Mouse (Mus musculus) B cell, adult 2 months (primary cell): Measurements from ENCODE around the gene Sh3tc1.

Source experiments
- DNase-seq, 2 experiments: peaks; one replicate each; pipeline ENCODE4 v3.0.0; 2022

Sh3tc1 gene

DNA sequence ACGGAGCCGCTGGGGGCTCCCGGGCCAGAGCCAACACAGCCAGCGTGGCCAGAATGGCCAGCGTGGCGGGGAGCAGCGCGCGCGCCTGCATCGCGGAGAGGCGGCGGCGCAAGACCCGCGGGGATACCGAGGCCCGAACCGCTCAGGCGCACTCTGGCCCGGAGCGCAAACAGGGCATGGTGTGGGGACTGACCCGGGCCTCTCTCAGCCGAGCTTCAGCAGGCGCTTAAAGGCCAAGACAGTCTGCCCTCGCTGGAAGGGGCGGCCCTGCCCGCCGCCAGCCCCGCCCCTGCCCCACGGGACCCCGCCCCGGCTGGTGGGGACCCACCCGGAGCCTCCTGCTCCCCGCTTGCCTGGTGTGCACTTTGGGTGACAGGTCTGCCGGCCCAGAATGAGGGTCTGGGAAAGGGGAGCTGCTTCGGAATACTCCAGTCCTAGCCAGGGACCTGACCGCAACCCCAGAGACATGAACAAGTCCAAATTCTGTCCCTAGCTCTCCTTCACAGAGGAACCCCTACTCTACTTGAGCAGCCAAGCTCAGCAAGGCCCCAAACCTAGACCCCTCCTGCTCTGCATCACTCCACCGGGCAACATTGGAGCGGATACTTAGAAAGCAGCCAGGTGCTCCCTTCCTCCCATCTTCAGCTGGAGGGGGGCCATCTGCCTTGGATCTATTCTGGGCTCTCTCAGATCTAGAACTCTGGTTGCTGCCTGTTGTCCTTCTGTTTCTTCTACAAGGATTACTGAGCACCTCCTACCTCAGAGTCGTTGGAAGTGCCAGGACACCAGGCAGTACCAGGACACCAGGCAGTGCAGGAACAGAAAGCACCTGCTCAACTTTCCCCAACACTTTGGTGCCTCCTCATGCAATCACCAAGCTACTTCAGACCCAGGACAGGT is 60.3 kb downstream of the Sh3tc1 start, which contains the start of gene Htra3:
Gene Htra3 (minus strand): TSS at position 527 of the 900 bp plus-strand sequence.
- DNase-seq: no peak

DNA sequence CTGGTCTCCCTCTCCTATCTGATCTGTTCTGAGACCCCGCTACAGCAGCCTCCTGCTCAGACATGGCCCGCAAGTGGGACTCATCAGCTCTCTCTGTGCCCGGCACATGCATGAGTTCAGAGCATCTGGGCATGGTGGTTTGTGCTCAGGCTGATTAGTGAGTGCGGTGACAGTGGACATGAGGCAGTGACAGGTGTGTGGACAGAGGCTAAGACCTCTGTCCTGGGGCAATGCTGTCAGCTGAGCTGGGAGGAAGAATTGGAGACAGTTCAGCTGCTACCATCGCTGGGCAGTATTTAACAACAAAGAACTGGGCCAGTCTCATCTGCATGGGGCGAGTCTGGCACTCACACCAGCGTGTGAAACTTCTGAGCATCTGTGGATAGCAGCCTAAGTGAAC is 62.8 kb downstream of the Sh3tc1 start:
- no peak for DNase-seq

DNA sequence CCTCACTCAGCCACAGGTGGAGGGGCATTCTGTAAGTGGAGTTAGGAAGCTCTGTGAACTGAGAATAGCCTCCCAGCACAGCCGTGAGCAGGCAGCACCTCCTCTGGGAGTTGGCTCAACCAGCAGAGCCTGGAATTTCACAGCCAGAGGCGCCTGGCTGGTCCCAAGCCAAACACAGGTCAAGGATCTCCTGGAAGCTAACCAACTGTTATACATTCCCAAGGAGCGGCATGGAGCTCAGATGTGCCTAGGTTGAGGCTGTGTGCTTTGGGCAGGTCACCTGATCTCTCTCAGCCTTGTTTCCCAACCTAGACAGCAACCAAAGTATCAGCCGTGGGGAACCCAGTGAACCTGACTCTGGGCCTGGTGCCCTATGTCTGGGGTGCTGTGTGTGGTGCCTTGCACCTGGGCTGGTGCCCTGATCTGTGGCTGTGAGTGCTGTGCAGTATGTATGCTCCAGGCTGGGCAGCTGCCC is 65.7 kb downstream of the Sh3tc1 start:
- DNase-seq: no peak

DNA sequence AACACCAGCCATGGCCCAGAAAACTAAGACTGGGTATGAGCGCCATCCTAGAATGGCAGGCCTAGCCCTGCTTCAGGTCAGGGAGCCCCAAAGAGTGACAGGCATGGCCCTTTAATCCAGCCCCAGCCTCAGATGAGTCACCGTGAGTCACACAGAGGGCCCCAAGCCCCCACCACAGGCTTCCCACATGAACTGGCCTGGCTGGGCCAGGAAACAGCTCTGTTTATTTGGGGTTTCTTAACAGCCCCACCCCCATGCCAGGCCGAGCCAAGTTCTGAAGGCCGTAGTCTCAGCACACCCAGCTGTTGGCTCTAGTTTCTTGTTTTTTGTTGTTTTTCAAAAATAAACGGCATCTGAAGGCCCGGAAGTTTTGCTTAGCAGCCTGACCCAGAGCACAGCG is 66.7 kb downstream of the Sh3tc1 start:
- DNase-seq: no peak

GRCm38 (mm10) chr5:35672581-35672980 is 67.2 kb downstream of the Sh3tc1 start:
- DNase-seq: no peak

DNA sequence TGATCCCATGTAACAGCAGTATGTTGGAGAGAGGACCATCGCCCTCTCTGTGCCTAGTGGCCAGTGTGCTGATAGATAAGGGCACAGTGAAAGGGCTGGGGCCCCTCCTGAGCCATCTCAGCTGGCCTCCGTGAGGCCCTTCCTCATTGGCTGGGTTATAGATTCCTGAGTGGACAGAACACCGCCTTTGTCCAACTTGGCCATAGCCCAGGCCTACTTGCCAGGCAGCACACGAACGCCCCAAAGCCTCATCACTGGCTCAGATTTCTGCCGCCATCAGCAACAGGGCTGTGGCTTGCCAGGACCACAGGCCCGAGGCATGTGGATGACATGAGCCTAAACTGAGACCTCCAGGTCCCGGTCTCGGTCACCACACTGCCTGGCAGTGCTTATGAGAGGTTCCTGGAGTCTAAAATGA is 68.3 kb downstream of the Sh3tc1 start:
- no peak for DNase-seq

GRCm38 (mm10) chr5:35670412-35670801 is 69.4 kb downstream of the Sh3tc1 start:
- DNase-seq: no peak

- DNase-seq: no peak
Observed at GRCm38 (mm10) chr5:35669747-35670411, 69.9 kb downstream of the Sh3tc1 start.

GRCm38 (mm10) chr5:35666152-35666551 is 73.6 kb downstream of the Sh3tc1 start:
- no peak for DNase-seq

DNA sequence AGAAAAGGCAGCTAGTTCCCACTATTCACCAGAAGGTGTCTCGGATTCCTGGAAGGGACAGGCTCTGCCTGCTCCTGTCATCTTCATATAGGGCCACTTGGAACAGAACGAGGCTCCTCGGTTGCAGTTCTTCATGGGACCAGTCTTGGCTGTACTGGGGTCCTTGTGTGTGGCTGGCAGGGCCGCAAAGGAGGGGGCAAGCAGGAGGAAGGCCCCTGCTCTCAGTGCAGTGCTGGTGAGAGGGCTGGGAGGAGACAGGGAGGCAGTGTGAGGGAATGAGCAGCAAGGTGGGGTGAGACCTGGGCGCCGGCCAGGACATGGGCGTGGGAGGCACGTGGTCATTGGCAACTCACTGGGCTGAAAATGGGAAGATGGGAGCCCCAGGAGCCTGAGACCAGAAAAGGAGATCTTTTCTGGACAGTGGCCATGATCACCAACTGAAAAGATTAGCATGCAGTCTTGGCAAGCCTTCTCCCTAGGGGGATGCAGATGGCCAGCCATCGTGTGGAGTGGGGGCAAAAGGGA is 77.7 kb downstream of the Sh3tc1 start:
- DNase-seq: no peak

GRCm38 (mm10) chr5:35661210-35661609 is 78.6 kb downstream of the Sh3tc1 start:
- DNase-seq: no peak

DNA sequence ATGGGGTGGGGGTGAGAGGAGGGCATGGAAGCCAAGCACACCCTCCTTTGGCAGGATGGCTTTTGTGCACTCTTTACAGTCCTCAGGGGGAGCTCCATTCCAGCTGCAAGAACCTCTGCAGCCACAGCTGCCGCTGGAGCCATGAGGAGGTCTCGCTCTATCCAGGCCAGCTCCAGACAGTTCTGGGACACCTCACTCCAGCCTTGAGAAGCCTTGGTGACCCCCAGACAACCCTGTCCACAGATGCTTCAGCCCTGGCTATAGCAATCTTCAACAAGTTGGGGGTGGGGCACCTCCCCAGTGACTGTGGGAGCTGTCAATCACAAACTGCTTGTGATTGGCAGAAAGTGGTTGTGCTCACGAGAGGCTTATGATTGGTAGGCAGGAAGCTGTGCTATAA is 80.3 kb downstream of the Sh3tc1 start:
- DNase-seq: no peak

DNA sequence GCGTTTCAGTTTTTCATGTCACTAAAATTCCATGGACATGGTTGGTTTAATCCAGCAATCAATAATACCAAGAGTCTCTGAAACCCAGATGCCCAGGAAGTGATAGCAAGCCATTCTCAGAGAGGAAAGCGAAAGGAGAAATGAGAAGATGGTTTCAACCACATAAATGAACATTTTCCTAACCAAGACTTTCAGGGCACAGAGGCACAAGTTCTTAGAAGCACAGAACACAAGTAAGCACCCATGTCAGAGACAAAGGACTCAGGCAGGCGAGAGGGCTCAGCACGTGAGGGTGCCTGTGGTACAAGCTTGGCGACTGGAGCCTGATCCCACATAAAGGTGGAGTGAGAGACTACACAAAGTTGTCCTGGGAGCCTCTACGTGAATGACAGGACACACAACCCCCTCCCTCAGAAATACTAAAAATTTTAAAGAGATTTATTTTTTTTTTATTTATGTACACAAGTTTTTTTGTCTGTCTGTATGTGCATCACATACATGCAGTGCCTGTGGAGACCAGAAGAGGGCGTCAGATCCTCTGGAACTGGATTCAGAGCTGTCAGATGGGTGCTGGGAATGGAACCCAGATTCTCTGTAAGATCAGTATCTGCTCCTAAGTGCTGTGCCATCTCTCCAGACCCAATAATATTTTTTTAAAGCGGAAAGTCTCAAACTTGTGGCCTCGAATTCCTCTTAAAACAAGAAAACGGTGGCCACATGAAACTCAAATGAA is 83.9 kb downstream of the Sh3tc1 start:
- no peak for DNase-seq

DNA sequence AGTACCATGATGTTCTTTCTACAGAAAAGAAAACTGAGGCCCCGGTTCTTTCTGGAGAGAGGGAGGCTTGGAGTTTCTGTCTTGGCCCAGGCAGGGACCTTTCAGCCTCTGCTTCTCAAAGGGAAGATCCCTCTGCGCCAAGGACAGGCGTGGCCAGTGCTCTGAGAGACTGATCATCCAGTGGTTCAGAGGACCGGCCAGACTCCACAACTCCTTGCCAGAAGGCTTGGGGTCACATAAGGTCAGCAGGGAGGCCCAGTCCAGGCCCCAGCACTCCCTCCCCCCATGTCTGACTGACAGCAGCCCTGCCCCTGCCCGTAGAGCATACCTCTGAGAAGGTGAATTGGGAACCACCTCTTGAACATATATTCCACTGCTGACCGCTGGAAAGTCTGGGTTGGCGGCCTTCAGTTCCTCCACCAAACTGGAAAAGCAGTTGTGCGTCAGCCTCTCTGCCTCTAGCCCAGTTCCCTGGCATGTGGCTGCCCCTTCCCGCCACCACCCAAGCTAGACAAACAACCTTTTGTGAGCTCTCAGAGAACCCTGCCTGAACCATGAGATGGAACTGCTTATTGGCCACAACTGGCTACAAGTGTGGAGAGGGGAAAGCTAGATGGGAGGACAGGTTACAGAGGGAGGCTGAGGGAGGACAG is 85.9 kb downstream of the Sh3tc1 start:
- DNase-seq: no peak

- no peak for DNase-seq
Observed at GRCm38 (mm10) chr5:35652872-35653271, 86.9 kb downstream of the Sh3tc1 start.

- no peak for DNase-seq
Observed at GRCm38 (mm10) chr5:35652319-35652718, 87.5 kb downstream of the Sh3tc1 start.

GRCm38 (mm10) chr5:35648230-35648629 is 91.6 kb downstream of the Sh3tc1 start:
- DNase-seq: no peak

- no peak for DNase-seq
Observed at GRCm38 (mm10) chr5:35647562-35647961, 92.2 kb downstream of the Sh3tc1 start.
